Mouse (Mus musculus) spleen, adult 18-20 months (tissue): ENCODE measurements at regions not wholly inside any gene's neighbourhood (a gene's known extent, or its start where the extent isn't known, plus 50 kb on each side); places are given as distances from the start of the nearest gene placed in this dataset.

Experiments
- DNase-seq, 2 experiments: peaks; one replicate each; pipeline ENCODE4 v3.0.0; 2022; ENCODE audit warnings: mixed read lengths in 2 of 2

GRCm38 (mm10) chr1:121051496-121052119, 280.8 kb downstream of the Insig2 start:
- DNase-seq, result no peak

- DNase-seq, result no peak
Observed at GRCm38 (mm10) chr1:121052120-121052501, 280.3 kb downstream of the Insig2 start.

- DNase-seq, result no peak
Observed at GRCm38 (mm10) chr1:121053692-121054091, 278.7 kb downstream of the Insig2 start.

GRCm38 (mm10) chr1:121074569-121074968, 257.8 kb downstream of the Insig2 start:
- no peak for DNase-seq

GRCm38 (mm10) chr1:121082839-121083238, 249.6 kb downstream of the Insig2 start:
- no peak for DNase-seq

GRCm38 (mm10) chr1:121085101-121085727, 247.2 kb downstream of the Insig2 start:
- DNase-seq, result no peak

GRCm38 (mm10) chr1:121087124-121087887, 245.1 kb downstream of the Insig2 start:
- DNase-seq, result no peak

GRCm38 (mm10) chr1:121090628-121091027, 241.8 kb downstream of the Insig2 start:
- no peak for DNase-seq

GRCm38 (mm10) chr1:121092870-121093269, 239.5 kb downstream of the Insig2 start:
- no peak for DNase-seq

GRCm38 (mm10) chr1:121096551-121097550, 235.5 kb downstream of the Insig2 start:
- DNase-seq, result no peak

- no peak for DNase-seq
Observed at GRCm38 (mm10) chr1:121111776-121112344, 220.5 kb downstream of the Insig2 start.

- no peak for DNase-seq
Observed at GRCm38 (mm10) chr1:121112464-121112863, 219.9 kb downstream of the Insig2 start.

GRCm38 (mm10) chr1:121116626-121117025, 215.8 kb downstream of the Insig2 start:
- DNase-seq, result no peak

- DNase-seq, result no peak
Observed at GRCm38 (mm10) chr1:121123436-121123835, 209.0 kb downstream of the Insig2 start.

- no peak for DNase-seq
Observed at GRCm38 (mm10) chr1:121136284-121136683, 196.1 kb downstream of the Insig2 start.

GRCm38 (mm10) chr1:121136846-121137245, 195.5 kb downstream of the Insig2 start:
- DNase-seq, result no peak

GRCm38 (mm10) chr1:121144981-121145380, 187.4 kb downstream of the Insig2 start:
- no peak for DNase-seq

GRCm38 (mm10) chr1:121153476-121153875, 178.9 kb downstream of the Insig2 start:
- no peak for DNase-seq

GRCm38 (mm10) chr1:121154616-121155015, 177.8 kb downstream of the Insig2 start:
- no peak for DNase-seq

GRCm38 (mm10) chr1:121168651-121169050, 163.7 kb downstream of the Insig2 start:
- no peak for DNase-seq

- DNase-seq, result no peak
Observed at GRCm38 (mm10) chr1:121176541-121176940, 155.8 kb downstream of the Insig2 start.
